Mouse (Mus musculus) urinary bladder, postnatal 25 days (tissue): ENCODE results near the gene Gipc1.

ENCODE experiments used
- DNase-seq: peaks from one replicate; pipeline ENCODE4 v3.0.0; 2022; ENCODE audit warnings: low spot score

Gene Gipc1

DNA sequence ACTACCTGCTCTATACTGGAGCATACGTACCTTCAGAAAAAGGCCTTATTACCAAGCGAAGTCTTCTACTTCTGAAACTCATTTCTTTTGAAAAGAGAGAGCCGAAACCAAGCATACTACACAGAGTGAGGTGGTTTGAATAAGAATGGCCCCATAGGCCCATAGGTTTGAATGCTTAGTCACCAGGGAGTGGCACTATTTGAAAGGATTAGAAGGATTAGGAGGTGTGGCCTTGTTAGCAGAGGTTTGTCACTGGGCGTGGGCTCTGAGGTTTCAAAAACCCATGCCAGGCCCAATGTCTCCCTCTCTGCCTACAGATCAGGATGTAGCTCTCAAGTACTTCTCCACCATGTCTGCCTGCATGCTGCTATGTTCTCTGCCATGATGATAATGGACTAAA lies 4.4 kb upstream of the Gipc1 start:
- DNase-seq = no peak

GRCm38 (mm10) chr8:83649699-83650098 lies 2.8 kb upstream of the Gipc1 start:
- no peak for DNase-seq

DNA sequence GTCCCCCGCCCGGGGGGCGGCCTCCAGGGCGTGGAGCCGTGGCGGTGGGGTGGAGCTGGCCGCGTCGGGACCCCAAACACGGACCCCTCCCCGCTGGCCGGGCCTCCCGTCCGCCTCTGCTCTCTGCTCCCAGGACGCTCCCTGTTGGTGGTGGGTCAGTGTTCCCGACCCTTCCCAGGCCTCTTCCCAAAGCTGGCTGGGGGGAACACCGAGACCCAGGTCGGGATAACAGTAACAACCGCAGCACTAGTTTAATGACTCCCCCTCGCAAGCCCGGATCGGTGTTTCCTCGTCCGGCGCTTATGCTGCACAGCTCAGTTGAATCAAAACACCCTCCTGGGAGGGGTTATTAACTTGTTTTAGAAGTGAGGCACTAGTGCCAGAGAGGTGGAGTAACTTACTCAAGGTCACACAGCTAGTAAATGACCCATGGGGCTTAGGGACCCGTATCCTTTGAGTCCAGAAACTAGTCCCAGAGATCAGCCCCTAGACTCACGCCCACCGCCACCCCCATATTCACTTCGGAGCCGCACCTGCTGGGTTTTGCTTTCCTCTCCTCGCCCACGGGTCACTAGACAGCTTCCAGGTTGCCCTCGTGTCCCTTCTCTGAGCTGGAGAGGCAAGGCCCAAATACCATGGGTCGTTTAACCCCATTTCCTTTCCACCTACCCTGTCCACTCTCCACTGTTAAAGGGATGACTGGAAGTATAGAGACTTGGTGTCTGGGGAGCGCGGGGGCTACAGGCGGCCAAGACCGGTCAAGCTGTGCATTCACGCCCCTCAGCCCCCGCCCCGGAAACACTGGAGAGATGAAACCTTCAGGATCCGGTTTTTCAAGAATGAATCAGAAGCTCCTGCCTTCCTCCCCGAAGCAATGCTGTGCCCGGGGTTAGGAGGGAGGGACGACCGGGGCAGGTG lies 526 bp downstream of the Gipc1 start:
- DNase-seq = no peak

GRCm38 (mm10) chr8:83653662-83654017 lies 1.2 kb downstream of the Gipc1 start:
- DNase-seq = no peak

DNA sequence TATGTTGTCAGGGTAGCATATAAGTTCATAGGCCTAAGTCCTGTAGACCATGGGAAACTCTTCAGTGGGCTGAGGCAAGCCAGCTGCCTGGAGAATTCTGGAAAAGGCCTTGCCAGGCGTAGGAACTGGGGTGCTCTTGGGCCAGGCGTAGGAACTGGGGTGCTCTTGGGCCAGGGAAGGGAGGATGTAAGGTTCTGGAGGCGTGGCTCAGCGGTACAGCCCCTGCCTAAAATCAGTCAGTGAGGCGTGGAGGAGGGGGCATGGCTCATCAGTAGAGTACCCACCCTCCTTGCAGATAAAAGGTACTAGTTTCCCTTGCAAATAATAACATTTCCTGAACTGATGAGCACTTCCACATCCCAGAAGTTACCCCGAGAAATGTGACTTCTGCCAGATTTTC lies 2.2 kb downstream of the Gipc1 start:
- no peak for DNase-seq

DNA sequence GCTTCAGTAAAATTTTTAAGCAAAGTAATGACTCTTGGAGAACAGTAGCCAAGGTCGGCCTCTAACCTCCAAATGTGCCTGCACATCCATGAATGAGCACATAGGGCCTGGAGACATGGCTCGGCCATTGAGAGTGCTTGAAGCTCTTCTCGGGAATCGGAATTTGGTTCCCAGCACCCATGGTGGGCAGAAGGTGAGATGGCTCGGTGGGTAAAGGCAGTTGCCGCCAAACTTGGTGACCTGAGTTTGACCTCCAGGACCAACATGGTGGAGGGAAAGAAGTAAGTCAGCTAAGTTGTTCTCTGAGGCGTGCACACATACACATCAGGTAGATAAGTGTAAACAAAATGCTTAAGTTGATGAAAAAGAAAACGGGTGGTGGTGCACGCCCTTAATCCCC lies 3.6 kb downstream of the Gipc1 start:
- no peak for DNase-seq

DNA sequence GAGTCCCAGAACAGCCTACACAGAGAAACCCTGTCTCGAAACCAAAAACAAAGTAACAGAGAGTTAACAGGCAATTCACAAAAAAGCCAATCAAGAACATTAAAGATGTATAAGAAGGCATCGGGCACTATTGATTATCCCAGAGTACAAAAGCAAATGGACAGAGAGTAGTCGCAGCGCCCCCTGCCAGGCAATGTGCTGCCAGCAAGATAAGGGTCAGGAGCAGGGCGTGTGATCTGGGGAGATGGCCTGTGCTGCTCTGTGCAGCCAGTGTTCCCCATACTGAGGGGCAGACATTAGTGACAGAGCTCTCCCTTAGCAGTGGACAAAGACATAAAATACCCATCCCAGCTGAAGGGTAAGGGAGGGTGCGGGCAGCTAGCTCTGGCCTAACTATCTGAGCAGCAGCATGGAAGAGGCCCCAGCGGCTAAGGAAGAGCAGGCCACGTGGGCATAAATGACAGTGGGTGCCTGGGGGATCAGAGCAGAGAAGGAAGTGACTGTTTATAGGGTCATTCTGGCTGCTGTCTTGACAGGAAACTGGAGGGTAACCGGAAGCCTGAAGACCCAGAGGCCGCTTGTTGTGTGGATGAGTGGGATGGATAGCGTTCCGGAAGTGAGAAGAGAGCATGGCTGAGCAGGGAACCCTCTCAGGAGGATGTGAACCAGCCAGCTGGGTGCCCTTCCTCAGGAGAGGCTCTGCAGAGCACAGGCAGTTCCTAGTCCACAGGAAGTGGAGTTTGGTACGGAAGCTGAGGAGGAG lies 4.2 kb downstream of the Gipc1 start:
- no peak for DNase-seq

DNA sequence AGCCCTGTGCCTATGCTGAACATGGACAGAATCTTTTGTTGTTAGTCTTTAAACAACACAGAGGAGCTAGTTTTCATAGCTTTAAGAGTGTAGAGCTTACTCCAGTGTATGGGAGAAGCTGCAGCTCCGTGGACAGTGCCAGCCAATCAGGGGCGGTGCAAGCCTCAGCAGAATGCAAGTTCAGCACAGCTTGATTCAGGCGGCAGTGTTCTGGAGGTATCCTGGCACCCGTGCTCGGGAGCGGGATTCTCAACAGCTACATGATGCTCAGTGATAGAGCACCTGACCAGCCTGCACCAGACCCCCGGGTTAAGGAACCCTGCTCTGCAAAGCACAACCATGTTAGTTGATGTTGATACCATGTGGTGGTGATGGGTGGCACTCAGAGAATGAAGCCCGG lies 8.1 kb downstream of the Gipc1 start:
- no peak for DNase-seq

- DNase-seq = no peak
Measured at GRCm38 (mm10) chr8:83660995-83661680, 8.7 kb downstream of the Gipc1 start.

DNA sequence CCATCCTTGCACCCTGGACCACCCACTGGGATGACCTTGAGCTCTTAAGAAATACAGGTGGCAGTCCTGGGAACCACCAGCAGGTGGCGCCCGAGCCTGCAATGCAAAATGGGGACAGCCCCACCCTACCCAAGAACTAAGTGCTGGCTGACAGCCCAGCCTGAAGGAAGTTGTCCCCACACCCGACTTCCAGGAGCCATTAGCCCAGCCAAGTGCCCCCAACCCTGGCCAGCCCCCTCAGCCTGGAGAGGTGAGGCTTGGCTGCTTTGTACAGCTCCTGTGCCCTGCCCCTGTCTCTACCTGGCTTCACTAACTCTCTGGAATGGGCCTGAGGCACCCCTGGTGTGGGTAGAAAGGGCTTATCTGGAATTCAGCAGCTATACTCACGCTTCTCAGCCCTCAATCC lies 9.9 kb downstream of the Gipc1 start:
- peak; percentile 93 for DNase-seq

DNA sequence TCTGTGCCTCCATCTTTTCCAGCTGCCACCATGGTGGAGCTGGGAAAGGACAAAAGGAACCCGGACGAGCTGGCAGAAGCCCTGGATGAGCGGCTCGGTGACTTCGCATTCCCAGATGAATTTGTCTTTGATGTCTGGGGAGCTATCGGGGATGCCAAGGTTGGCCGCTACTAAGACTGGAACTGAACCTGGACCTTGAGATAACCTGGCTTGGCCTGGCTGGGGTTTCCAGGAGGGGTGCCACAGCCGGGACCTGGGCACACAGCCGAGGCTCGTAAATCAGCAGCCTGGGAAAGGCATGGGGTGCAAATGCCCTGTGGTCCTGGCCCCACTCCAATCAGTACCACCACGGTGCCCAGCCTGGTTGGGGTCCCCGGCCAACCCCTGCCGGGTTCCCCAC lies 11.6 kb downstream of the Gipc1 start:
- no peak for DNase-seq

DNA sequence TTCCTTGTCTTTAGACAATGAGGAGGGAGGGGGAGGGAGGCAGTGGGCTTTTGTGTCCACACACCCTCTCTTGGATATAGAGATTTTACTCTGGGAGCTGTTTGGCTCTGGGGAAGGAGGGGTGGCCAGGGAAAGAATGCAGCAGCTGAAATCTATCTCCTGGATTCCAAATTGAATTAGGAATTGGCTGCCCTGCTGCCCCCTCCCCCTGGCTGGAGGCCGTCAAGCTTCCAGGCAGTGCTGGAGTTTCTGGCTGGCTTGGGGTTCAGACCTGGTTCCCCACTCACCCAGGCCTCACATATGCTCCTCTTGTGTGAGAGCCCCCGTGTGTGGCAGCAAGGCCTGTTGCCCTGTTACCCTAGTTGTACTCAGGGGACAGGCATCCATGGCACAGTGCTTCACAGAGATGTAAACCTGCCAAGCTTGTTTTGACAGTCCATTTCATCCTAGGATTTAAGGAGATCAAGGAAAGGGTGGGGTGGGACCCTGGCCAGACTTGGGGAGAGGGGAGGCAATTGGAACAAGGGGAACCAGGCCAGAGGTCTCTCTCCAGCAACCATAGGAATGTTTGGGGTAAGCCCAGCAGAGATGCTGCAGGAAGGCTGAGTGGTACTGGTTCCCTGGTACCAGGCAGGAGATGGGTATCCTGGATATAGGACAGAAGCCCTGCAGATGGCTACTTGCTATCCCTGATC lies 12.6 kb downstream of the Gipc1 start:
- no peak for DNase-seq

DNA sequence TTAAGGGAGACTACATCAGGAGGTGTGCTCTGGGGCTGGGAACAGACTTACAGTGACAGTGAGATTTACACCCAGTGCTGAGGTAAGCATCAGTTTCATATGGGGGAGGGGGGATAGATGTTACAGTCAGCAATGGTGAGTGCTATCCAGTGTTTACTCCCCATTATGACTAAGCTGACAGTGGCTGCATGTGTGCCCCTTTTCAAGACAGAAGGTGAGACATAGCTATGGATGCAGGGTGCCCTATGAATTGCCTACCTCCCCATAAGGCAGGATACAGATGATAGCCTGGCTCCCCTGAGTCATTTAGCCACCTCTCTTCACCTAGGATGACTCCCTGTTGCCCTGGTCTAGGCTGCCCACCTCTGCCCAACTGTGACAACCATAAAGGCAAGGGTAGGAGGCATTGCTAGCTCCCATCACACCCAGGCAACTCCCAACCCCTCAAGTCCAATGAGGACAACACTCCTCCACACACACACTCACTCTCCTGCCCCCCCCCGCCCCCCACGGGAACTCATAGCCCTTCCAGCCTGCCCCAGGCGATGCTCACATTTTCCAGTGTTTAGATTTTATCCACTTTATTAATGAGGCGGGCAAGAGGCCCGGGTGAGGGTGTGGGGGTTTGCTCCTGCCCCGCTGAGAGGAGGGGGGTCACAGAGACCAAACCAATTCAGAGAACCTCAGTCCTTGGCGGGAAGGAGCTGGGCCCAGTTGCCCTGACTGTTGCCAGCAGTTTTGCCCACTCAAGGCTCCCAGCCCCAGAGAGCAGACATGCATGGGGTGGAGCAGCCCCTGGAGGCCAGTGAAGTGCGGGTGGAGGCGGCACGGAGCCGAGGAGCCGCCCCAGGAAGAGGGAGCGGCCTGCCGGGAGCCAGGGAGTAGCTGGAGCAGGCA lies 13.7 kb downstream of the Gipc1 start, which contains the start of gene Ptger1:
Gene Ptger1 (plus strand): TSS at position 710 of the 897 bp plus-strand sequence.
- DNase-seq = peak; percentile 51

- DNase-seq = no peak
Measured at GRCm38 (mm10) chr8:83666866-83667234, 14.4 kb downstream of the Gipc1 start.

DNA sequence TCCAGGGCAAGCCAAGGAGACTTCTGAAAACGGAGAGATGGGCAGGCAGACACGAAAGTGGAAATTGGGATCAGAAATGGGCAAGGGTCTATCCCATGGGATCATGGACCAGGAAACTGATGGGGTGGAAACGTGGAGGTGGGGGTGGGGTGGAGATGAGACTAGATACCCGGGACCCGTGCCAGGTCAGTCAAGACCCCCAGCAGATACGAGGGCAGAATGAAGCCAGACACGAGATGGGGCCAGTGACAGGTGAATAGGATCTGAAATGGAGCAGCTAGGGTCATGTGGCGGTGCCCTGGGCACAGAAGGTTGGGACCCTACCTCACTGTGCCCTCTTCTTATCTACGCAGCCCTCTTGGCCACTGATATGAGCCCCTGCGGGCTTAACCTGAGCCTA lies 15.0 kb downstream of the Gipc1 start:
- DNase-seq = no peak

DNA sequence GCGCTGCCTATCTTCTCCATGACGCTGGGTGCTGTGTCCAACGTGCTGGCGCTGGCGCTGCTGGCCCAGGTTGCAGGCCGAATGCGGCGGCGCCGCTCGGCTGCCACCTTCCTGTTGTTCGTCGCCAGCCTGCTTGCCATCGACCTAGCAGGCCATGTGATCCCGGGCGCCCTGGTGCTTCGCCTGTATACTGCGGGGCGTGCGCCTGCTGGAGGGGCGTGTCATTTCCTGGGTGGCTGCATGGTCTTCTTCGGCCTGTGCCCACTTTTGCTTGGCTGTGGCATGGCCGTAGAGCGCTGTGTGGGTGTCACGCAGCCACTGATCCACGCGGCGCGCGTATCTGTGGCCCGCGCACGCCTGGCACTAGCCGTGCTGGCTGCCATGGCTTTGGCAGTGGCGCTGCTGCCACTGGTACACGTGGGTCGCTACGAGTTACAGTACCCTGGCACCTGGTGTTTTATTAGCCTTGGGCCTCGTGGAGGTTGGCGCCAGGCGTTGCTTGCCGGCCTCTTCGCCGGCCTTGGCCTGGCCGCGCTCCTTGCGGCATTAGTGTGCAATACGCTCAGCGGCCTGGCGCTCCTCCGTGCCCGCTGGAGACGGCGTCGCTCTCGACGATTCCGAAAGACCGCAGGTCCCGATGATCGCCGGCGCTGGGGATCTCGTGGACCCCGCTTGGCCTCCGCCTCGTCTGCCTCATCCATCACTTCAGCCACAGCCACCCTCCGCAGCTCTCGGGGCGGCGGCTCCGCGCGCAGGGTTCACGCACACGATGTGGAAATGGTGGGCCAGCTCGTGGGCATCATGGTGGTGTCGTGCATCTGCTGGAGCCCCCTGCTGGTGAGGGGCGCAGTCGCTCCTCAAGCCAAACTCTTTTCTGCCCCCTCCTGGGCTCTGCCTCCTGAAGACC lies 15.8 kb downstream of the Gipc1 start:
- peak; percentile 51 for DNase-seq

- no peak for DNase-seq
Measured at GRCm38 (mm10) chr8:83669013-83669412, 16.5 kb downstream of the Gipc1 start.

DNA sequence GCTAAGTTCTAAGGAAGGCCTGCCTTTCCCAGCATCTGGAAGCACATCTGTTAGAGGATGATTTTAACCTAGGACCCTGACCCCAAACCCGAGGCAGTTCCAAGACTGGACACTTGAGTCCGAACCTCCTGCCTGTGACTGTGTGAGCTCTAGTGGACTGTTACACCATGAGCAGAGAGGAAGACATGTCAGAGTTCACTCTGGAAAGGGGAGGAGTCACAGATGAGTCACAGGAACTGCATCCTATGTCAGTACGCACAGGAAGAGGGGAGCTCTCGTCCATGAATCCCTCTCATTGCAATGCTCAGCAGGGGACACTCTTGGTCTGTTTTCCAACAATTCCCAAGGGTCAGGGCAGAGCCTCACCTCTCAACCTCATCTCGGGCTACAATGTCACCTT lies 20.5 kb downstream of the Gipc1 start:
- no peak for DNase-seq

DNA sequence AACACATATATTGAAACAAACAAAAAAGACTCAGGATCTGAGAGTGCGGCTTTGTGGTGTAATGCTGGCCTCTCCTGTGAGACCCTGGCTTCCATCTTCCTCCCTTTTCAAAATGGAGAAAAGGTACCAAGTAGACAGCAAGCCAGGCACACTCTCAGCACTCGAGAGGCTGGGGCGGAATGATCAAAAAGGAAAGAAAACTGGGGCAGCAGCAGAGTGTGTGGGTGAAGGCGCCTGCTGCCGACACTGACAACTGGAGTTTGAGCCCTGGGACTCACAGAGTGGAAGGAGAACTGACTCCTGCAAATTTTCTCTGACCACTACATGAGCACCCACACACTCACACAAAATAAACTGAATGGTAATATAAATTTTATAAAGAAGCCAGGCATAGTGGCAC lies 22.0 kb downstream of the Gipc1 start:
- DNase-seq = no peak

- DNase-seq = no peak
Measured at GRCm38 (mm10) chr8:83679866-83680265, 27.4 kb downstream of the Gipc1 start.
